Mouse (Mus musculus): Measurements from ENCODE around the gene Adgrg7.

DNA sequence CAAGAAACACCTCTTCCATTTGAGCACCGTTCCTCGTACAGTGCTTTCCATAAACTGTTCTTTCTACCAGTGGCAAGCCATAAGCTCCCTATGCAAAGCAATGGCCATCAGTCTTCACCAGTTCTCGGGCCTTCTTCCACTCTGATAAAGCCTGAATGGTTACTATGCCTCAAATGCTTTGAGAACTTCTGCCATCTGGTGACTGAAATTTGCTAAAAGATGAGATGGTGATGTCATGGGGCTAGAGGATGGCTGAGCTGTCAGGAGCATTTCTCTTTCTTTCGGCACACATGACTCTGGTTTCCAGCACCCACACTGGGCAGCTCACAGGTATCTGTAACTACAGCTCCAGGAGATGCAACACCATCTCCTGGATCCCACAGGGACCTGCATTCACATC, 118.5 kb downstream of the Adgrg7 start:
- TF ChIP-seq CTCF (IDR thresholded peaks at IDR 0.05; ENCODE audit: control insufficient read depth, insufficient read depth, insufficient read length): no peak
- no peak for TF ChIP-seq MAX (IDR thresholded peaks at IDR 0.05)
- no peak for TF ChIP-seq FOSL1 (IDR thresholded peaks at IDR 0.05; ENCODE audit: insufficient read depth, low read length, poor library complexity, severe bottlenecking)
- no peak for TF ChIP-seq USF1 (IDR thresholded peaks at IDR 0.05; ENCODE audit: low read depth)

Data from C2C12 (cell line).